Mouse (Mus musculus) midbrain, embryonic 16.5 days (tissue): ENCODE measurements around the gene Ttc3. TPM values are rescaled to one million over a fixed set of nuclear protein-coding genes. Genes with fewer than 3 reads are reported as not detected.

Experiments used
- ATAC-seq: fragments of 200-750 bp; cut with Nextera tagmentation; 2 replicates; pipeline ENCODE4 v1.8.0; 2017; ENCODE audit warnings: moderate TSS enrichment
- H3K27ac ChIP-seq: fragments of 300-500 bp; sonication (generic); 2 replicates; pipeline ENCODE4 v1.5.1; 2014; ENCODE audit warnings: mild to moderate bottlenecking, low read length, mixed read lengths
- H3K27me3 ChIP-seq: fragments of 300-500 bp; sonication (generic); 2 replicates; pipeline ENCODE4 v1.6.1; 2014; ENCODE audit warnings: low read depth, low read length, mixed read lengths; ENCODE audit not compliant: control insufficient read depth, insufficient read depth
- H3K36me3 ChIP-seq: fragments of 300-500 bp; sonication (generic); 2 replicates; pipeline ENCODE4 v1.6.1; 2014; ENCODE audit warnings: mild to moderate bottlenecking, low read length, moderate library complexity, mixed read lengths; ENCODE audit not compliant: control insufficient read depth, insufficient read depth
- H3K4me1 ChIP-seq: fragments of 300-500 bp; sonication (generic); 2 replicates; pipeline ENCODE4 v1.6.1; 2014; ENCODE audit warnings: mild to moderate bottlenecking, low read length, mixed read lengths; ENCODE audit not compliant: control insufficient read depth, insufficient read depth
- H3K4me2 ChIP-seq: fragments of 300-500 bp; sonication (generic); 2 replicates; pipeline ENCODE4 v1.6.1; 2014; ENCODE audit warnings: mild to moderate bottlenecking, low read length, mixed read lengths
- H3K4me3 ChIP-seq: fragments of 300-500 bp; sonication (generic); 2 replicates; pipeline ENCODE4 v1.5.1; 2014; ENCODE audit warnings: low read depth, mild to moderate bottlenecking, low read length, moderate library complexity, mixed read lengths
- H3K9ac ChIP-seq: fragments of 300-500 bp; sonication (generic); 2 replicates; pipeline ENCODE4 v1.6.1; 2014; ENCODE audit warnings: low read depth, low read length, mixed read lengths
- H3K9me3 ChIP-seq: fragments of 300-500 bp; sonication (generic); replicated peaks from 2 replicates; pipeline ENCODE4 v1.6.1; 2014; ENCODE audit warnings: mild to moderate bottlenecking, low read length, mixed read lengths; ENCODE audit not compliant: control insufficient read depth, poor library complexity, severe bottlenecking
- WGBS: fragments of 180-500 bp; shearing (Covaris S2); extraction: QIAGEN DNeasy Blood & Tissue Kit; methylation state at CpG from one replicate; pipeline ENCODE4 v1.1.7; 2014; 5-methylcytosine and 5-hydroxymethylcytosine counted together
- polyA plus RNA-seq: library from polyadenylated mRNA; unstranded; fragments of >200 nt; fragmentation: Nextera tagmentation; extraction: Ambion mirVana; gene quantifications from 2 replicates; pipeline ENCODE4 v1.2.1, GENCODE M21; 2015

Ttc3 gene
- polyA plus RNA-seq, 1 experiment from 2014 or later: 1,007 TPM

DNA sequence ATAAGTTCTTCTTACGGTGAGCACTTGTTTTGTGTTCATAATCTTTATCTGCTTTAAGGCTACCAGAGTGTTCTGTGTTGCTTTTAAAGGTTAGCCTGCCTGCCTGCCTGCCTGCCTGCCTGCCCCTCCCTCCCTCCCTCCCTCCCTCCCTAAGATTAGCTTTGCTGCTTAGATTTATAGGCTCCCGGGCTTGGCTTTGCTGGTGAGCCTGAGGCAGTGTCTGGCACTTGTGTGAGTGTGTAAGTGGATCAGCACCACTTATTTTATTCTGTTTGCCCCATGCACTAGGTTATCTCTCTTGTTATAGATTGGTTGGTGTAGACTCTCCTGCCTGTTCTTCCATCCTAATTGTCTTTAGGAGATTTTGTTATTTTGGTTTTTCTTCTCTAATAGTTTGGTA, 31.2 kb downstream of the Ttc3 start:
- no peaks in the 10 kb centered on the region for H3K27me3 ChIP-seq
- no peak overlapping the region for H3K4me3 ChIP-seq
- no peak overlapping the region for H3K4me2 ChIP-seq
- peaks cover 2% of the 10 kb centered on the region; the same call in 1 of the 2 replicates for H3K36me3 ChIP-seq
- no peak for ATAC-seq
- H3K9ac ChIP-seq: no peak overlapping the region
- no peaks in the 10 kb centered on the region for H3K9me3 ChIP-seq
- no peaks in the 10 kb centered on the region for H3K4me1 ChIP-seq
- H3K27ac ChIP-seq: no peak overlapping the region
- 29% methylated on average over 2 of the region's 2 CpGs for WGBS

DNA sequence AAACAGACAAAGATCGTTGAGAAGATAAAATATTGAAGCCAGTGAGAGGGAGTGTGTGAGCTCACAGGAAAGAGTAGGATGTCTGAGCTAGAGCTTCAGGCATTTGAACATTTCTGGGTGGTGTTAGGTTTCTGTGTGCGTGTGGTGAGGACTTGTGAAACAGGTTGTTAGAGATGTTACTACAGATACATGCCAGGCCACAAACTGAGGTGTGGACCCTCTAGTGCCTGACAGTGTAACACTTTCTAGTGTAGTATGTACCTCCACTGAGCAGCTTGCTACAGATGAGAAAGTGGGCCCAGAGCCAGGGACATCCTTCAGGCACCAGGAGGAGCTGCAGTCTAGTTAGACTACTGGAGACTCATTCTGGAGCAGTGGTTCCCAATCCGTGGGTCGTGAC, 31.8 kb downstream of the Ttc3 start:
- H3K27me3 ChIP-seq: no peaks in the 10 kb centered on the region
- 89% methylated on average over 4 of the region's 4 CpGs for WGBS
- no peak overlapping the region for H3K27ac ChIP-seq
- no peak overlapping the region for H3K4me3 ChIP-seq
- ATAC-seq: no peak
- H3K36me3 ChIP-seq: peaks cover 2% of the 10 kb centered on the region; the same call in 1 of the 2 replicates
- H3K4me1 ChIP-seq: no peaks in the 10 kb centered on the region
- H3K4me2 ChIP-seq: no peak overlapping the region
- H3K9ac ChIP-seq: no peak overlapping the region
- H3K9me3 ChIP-seq: no peaks in the 10 kb centered on the region

DNA sequence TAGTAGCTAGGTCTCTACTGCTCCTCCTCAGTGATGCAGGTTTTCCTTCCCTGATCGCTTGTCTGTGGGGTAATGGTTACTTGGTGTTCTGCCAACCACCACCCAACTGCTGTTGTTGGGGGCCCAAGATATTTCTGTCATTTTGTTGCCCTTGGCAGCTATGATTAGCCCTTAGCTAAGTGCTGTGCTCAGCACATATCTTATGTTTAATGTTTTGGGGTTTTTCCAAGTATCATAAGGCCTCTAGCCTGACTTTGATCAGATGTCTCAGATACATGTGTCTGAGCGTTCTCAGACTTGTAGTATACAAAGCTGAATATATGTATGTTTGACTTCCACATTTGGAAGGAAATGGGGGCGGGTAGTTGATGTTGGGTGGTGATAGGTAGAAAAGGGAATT, 40.9 kb downstream of the Ttc3 start:
- no peak overlapping the region for H3K4me2 ChIP-seq
- H3K9ac ChIP-seq: no peak overlapping the region
- 92% methylated on average over 3 of the region's 3 CpGs for WGBS
- no peaks in the 10 kb centered on the region for H3K4me1 ChIP-seq
- no peaks in the 10 kb centered on the region for H3K27me3 ChIP-seq
- ATAC-seq: no peak
- no peaks in the 10 kb centered on the region for H3K9me3 ChIP-seq
- H3K27ac ChIP-seq: no peak overlapping the region
- H3K4me3 ChIP-seq: no peak overlapping the region
- H3K36me3 ChIP-seq: peaks cover 12% of the 10 kb centered on the region

DNA sequence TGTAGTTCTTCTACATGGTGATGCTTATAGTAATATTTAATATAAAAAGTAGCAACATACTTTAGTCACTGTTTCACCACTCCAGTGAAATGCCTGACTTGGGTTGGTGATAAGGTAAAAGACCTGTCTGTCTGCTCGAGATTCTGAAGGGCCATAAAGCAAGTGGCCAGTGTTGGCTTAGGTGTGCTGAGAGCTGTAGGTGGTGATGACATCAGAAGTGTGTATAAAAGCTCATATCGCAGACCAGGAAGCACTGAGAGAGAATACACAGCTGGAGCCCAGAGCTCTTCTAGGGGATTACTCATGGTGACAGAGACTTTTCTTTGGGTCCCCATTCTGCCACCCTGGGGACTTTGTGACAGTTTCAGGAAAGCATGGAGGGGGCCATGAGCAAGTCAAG, 41.8 kb downstream of the Ttc3 start:
- ATAC-seq: no peak
- no peaks in the 10 kb centered on the region for H3K27me3 ChIP-seq
- 88% methylated on average over 2 of the region's 2 CpGs for WGBS
- H3K4me2 ChIP-seq: no peak overlapping the region
- no peak overlapping the region for H3K27ac ChIP-seq
- H3K9me3 ChIP-seq: no peaks in the 10 kb centered on the region
- no peak overlapping the region for H3K4me3 ChIP-seq
- H3K4me1 ChIP-seq: no peaks in the 10 kb centered on the region
- H3K9ac ChIP-seq: no peak overlapping the region
- peaks cover 12% of the 10 kb centered on the region for H3K36me3 ChIP-seq

DNA sequence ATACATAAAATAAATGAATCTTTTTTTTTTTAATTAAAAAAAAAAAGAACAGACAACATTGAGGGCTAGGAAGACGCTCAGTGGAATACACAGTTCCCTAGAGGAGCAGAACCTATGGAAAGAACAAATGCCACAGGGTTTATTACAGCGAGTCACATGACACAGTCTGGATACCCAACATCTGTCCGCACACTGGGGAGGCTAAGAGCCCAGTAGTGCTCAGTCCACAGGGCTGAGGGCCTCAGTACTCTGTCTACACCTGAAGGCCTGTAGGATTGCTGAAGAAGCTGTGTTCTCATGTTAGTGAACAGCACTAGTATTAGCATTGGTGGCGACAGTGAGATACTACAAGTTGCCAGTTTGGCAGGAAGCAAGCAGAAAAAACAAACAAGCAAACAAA, 42.3 kb downstream of the Ttc3 start:
- no peak overlapping the region for H3K9ac ChIP-seq
- no peak overlapping the region for H3K4me3 ChIP-seq
- no peaks in the 10 kb centered on the region for H3K9me3 ChIP-seq
- no peaks in the 10 kb centered on the region for H3K27me3 ChIP-seq
- H3K4me2 ChIP-seq: no peak overlapping the region
- no peak overlapping the region for H3K27ac ChIP-seq
- peaks cover 12% of the 10 kb centered on the region for H3K36me3 ChIP-seq
- H3K4me1 ChIP-seq: no peaks in the 10 kb centered on the region
- WGBS: 95% methylated on average over 4 of the region's 4 CpGs
- peak; percentile 54; the same call in 1 of the 2 replicates for ATAC-seq

DNA sequence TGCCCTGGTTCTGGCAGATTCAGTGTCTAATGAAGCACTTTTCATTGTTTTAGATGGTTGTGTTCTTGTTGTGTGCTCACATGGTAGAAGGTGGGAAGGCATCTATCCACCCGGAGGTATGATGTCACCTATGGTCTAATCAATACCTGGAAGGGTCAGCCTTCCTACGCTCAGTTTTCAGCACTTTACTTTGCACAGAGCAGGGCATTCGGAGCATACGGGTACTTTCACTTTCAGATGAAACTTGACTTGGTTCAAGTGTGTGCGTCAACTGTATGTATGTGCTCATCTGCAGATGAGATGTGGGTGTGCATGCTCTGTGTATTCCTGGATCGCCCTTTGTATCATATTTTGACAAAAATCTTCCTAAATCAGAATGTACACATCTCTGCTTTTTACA, 43.7 kb downstream of the Ttc3 start:
- no peaks in the 10 kb centered on the region for H3K9me3 ChIP-seq
- H3K9ac ChIP-seq: no peak overlapping the region
- ATAC-seq: no peak
- H3K27me3 ChIP-seq: no peaks in the 10 kb centered on the region
- no peak overlapping the region for H3K4me2 ChIP-seq
- no peak overlapping the region for H3K27ac ChIP-seq
- WGBS: 96% methylated on average over 6 of the region's 6 CpGs
- no peaks in the 10 kb centered on the region for H3K4me1 ChIP-seq
- no peak overlapping the region for H3K4me3 ChIP-seq
- peaks cover 19% of the 10 kb centered on the region for H3K36me3 ChIP-seq

DNA sequence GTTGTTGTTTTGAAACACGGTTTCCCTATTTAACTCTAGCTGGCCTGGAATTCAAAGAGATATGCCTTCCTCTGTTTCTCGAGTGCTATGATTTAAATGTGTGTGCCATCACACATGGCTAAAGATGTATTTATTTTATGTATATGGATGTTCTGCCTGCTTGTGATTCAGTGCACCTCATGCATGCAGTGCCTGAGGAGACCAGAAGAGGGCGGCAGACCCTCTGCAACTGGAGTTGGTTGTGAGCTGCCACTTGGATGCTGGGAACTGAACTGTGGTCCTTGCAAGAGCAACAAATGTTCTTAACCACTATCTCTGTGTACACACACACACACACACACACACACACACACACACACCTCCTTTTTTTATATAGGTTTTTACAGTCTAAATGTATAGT, 50.1 kb downstream of the Ttc3 start:
- H3K4me3 ChIP-seq: no peak overlapping the region
- no peak overlapping the region for H3K4me2 ChIP-seq
- H3K9me3 ChIP-seq: no peaks in the 10 kb centered on the region
- no peak overlapping the region for H3K9ac ChIP-seq
- 95% methylated on average over 3 of the region's 3 CpGs for WGBS
- no peak overlapping the region for H3K27ac ChIP-seq
- no peaks in the 10 kb centered on the region for H3K4me1 ChIP-seq
- ATAC-seq: no peak
- H3K36me3 ChIP-seq: peaks cover 52% of the 10 kb centered on the region
- no peaks in the 10 kb centered on the region for H3K27me3 ChIP-seq

DNA sequence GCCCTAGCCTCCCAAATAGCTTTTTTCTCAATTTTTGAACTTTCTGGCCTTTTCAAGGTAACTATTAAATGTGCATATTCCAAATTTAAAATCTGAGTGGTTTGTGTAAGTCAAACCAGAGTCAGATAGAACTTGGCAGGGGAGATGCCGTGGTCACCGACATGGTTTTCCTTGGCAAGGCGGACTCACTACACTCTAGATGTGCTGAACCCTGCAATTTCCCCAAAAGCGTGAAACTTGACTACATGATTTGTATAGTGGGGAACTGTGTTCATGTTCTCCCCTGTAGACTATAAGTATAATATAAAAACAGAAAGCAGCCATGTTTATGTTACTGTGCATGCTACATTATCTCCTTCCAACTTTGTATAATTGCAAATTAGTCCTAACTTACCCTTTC, 58.5 kb downstream of the Ttc3 start:
- H3K27me3 ChIP-seq: no peaks in the 10 kb centered on the region
- H3K4me2 ChIP-seq: no peak overlapping the region
- 96% methylated on average over 4 of the region's 4 CpGs for WGBS
- no peak overlapping the region for H3K9ac ChIP-seq
- ATAC-seq: no peak
- H3K27ac ChIP-seq: no peak overlapping the region
- H3K36me3 ChIP-seq: peaks cover 45% of the 10 kb centered on the region
- no peaks in the 10 kb centered on the region for H3K4me1 ChIP-seq
- H3K4me3 ChIP-seq: no peak overlapping the region
- H3K9me3 ChIP-seq: no peaks in the 10 kb centered on the region

DNA sequence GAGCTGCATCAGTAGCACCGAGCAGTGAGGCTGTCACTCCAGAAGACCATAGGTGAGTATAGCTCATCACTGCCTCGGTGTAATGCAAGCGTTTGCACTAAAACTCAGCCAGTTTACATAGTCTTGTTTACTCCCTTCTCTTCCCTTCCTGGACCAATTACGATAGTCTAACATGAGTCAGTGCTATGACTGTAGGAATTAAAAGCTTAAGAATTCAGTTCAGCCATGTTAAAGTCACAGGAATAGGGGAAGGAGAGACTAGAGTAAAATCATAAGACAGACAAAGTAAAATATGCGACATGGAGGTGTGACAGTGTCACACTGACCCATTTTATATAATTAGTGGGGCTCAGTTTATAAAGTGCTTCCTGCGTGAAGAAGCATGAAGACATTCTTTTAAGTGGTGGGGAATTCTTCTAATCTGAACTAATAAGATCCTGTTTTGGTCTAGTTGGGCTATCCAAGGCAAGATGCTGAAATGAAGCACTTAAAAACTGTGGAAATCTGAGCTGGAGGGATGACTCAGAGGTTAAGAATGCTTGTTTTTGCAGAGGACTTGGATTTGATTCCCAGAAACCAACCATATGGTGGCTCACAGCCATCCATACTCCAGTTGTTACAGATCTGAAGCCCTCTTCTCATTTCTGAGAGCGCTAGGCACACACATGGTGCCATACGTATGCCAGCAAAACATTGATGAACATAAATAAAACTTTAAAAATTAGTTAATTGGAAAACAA, 65.2 kb downstream of the Ttc3 start:
- Histone ChIP-seq H3K4me2 (no peak overlapping the region), H3K27ac (no peak overlapping the region), H3K36me3 (peaks cover 35% of the 10 kb centered on the region), H3K4me1 (no peaks in the 10 kb centered on the region), H3K9ac (no peak overlapping the region), H3K9me3 (no peaks in the 10 kb centered on the region), H3K27me3 (no peaks in the 10 kb centered on the region), H3K4me3 (no peak overlapping the region)
- 95% methylated on average over 8 of the region's 8 CpGs for WGBS
- ATAC-seq: no peak
